Comparison of ENCODE assay signal across 14 mouse cellular contexts in genomic region chr11:45804068-45804467, GRCm38 (mm10).
"Had no signal": no experiment of that assay in that cellular context is flagged by ENCODE, and none has a peak within 500 bp of the region (broad histone marks: within the 10 kb centered on the region; RNA-seq: fewer than 3 reads in every experiment).

No protein-coding gene starts in this region.

- H3K4me1 ChIP-seq: hindbrain, embryonic 12.5 days; midbrain, embryonic 12.5 days had no signal

- H3K9me3 ChIP-seq: hindbrain, embryonic 12.5 days; limb, embryonic 12.5 days; midbrain, embryonic 12.5 days; neural tube, embryonic 13.5 days; stomach, embryonic 15.5 days had no signal

- H3K27me3 ChIP-seq: hindbrain, embryonic 12.5 days; limb, embryonic 12.5 days; midbrain, embryonic 12.5 days; neural tube, embryonic 13.5 days; stomach, embryonic 15.5 days had no signal

- DNase-seq: lung, adult 18-20 months; retina, postnatal 1 day; right cerebral cortex, postnatal 4 days; thymus, adult 2 months; thymus, postnatal 25 days had no signal

- H3K4me3 ChIP-seq: hindbrain, embryonic 12.5 days; left cerebral cortex, adult 2 months; limb, embryonic 12.5 days; midbrain, embryonic 12.5 days; neural tube, embryonic 13.5 days; stomach, embryonic 15.5 days had no signal

- ATAC-seq: hindbrain, embryonic 16.5 days; inflammation-experienced regulatory T-cells, adult 6 months; midbrain, embryonic 16.5 days had no signal

- H3K4me2 ChIP-seq: hindbrain, embryonic 12.5 days; limb, embryonic 12.5 days; midbrain, embryonic 12.5 days; neural tube, embryonic 13.5 days; stomach, embryonic 15.5 days had no signal

- H3K27ac ChIP-seq: hindbrain, embryonic 12.5 days; left cerebral cortex, adult 2 months; limb, embryonic 12.5 days; midbrain, embryonic 12.5 days; neural tube, embryonic 13.5 days; stomach, embryonic 15.5 days had no signal

- H3K9ac ChIP-seq: hindbrain, embryonic 12.5 days; limb, embryonic 12.5 days; midbrain, embryonic 12.5 days; neural tube, embryonic 13.5 days; stomach, embryonic 15.5 days had no signal

- H3K36me3 ChIP-seq: hindbrain, embryonic 12.5 days; limb, embryonic 12.5 days; midbrain, embryonic 12.5 days; neural tube, embryonic 13.5 days; stomach, embryonic 15.5 days had no signal
